Mouse (Mus musculus) ovary, postnatal 36 days (tissue): ENCODE measurements around the gene Cyth4.

Experiments
- DNase-seq: peaks from one replicate; pipeline ENCODE4 v3.0.0; 2022; ENCODE audit warnings: low spot score, mixed read lengths

The Cyth4 gene

DNA sequence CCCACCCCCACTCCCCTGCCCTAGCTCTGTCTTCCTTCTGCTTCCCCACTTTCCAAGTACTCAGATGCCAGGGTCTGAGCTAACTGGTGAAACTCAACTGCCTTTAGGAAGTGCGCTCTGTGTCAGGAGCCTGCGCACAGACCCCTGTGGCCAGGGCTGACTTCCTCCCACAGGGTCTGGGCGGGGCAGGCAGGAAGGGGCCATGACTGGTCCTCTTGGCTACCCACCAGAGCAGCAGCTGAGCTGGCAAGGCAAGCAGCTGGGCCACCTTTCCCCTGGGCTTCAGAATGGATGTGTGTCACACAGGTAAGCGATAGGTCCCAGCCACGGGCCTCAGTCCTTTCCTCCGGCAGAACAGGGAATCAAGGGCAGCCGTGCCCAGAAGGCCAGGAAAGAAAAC, at the start of gene Cyth4:
Gene Cyth4, plus strand, starts transcription at position 134 of the 400 bp plus-strand sequence.
- no peak for DNase-seq

DNA sequence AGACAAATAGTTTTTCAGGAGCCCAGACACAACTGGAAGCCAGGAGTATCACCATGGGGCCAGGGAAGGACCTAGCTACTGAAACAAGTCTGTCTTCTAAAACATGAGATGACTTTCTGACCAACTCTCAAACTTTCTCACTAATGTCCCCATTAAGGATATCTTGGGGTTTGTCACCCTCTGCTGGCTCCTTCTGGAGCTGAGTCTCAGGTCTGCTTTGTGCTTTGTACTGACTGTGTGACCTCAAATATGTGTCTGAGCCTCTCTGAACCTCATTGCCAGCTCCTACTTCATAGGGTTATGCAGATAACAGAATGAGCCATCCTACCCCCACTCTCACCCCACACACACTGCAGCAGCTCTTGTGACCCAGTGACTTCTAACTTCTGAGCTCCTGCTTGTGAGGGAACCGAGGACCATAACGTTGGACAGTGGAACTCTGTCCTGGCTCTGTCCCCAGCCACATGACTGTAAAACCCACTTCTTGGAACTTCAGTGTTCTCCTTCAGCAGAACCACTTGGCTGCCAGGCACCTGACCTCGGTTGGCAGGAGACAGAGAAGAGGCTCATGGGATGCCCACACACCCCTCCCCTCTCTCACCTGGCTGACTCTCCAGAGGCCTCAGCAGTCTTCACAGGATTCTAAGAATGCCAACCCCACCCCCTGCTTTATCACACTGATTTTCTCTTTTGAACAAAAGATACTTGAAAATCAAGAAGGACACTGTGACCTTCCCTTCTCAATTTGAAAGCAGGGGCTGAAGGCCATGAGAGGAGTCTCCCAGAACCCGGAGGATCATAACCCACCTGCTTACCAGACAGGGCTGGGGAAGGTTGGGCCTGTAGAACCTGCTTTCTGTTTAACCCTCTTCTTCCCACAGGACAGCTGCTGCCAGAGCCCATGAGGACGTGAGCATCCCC, 49.2 kb upstream of the Cyth4 start:
- DNase-seq = peak; percentile 42

DNA sequence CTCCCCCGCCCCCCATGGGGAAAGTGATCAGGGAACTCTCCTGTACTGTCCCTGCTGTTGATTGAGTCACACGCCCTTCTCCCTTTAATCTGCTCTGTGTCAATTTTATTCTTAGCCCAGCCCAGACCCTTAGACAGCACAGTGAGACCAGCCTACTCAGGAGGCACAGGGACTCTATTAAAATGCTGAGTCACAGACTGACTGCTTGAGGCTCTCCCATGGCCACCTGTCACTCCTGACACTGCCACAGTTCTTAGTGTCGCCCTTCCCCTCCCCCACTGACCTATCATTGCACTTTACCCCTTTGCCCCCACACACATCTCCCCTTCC, 48.5 kb upstream of the Cyth4 start:
- DNase-seq = no peak

DNA sequence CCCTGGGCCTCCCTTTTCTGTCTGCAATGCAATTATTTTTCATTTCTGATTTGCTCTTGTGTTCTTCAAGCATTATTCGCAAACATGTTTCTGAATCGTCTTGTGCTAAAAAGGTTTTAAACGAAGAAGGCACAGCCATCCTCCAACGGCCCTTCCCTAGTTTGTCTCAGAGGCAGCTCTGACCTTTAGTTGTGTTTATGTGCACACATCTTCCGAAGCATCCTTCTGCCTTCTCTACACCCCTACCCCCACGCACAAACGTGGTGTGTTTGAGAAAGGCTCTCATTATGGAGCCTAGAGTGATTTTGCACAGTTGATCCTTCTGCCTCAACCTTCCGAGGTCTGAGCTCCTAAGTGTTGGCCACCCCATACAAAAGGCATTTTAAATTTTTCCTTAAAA, 48.1 kb upstream of the Cyth4 start:
- DNase-seq = no peak

DNA sequence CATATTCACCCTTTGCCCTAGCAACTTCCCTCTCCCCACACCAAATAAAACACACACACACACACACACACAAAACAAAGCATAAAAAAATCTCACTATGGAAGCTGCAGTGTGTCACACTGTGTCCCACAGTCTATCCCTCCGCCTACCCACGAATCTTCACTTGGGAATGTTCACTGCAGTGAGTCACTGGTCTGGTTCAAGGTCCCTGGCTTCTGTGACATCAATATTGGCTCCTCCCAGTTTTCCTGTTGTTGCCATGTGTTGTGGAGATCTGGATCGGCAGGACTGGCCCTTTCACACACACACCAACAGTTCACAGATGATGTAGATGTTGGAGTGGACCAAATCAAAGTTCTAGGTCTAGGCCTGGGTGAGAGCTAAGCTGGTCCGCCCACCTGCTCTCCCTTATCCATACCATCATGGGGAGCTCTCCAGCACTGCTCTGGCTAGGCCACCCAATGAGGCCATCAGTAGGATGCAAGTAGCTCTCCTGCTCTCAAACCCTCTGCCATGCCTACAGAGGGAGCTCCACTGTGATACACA, 47.6 kb upstream of the Cyth4 start:
- no peak for DNase-seq

DNA sequence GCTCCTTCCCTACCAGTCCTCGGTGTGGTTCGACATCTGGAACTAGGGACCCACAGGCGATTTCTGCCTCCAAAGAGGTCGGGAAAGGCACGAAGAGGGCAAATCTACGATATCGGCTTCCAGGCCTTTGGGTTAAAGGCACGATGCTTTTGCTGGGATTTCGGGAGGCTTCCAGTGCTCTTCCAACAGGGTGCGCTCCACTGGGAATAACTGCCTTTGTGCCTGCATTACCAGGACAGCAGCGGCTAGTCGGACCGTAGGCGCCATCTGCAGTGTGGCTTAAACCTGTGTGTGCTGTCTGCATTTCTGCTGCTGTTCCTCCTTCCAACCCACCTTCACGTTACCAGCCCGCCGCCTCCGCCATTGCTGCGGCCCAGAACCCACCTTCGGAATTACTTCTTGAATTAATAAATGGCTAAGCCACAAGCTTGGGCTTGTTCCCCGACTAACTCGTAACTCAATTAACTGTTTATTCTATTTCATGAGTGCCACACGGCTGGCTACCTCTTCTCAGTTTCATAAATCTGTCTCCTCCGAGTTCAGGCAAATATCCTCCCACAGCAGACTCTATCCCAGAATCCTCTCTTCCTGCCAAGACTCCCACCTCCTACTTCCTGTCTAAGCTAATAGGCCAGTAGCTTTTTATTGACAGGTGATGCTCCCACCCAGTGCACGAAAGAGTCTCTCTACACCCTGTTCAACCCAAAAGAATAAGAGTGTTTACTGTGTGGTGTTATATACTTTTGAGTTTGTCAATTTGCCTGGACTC, 42.1 kb upstream of the Cyth4 start:
- DNase-seq = no peak

DNA sequence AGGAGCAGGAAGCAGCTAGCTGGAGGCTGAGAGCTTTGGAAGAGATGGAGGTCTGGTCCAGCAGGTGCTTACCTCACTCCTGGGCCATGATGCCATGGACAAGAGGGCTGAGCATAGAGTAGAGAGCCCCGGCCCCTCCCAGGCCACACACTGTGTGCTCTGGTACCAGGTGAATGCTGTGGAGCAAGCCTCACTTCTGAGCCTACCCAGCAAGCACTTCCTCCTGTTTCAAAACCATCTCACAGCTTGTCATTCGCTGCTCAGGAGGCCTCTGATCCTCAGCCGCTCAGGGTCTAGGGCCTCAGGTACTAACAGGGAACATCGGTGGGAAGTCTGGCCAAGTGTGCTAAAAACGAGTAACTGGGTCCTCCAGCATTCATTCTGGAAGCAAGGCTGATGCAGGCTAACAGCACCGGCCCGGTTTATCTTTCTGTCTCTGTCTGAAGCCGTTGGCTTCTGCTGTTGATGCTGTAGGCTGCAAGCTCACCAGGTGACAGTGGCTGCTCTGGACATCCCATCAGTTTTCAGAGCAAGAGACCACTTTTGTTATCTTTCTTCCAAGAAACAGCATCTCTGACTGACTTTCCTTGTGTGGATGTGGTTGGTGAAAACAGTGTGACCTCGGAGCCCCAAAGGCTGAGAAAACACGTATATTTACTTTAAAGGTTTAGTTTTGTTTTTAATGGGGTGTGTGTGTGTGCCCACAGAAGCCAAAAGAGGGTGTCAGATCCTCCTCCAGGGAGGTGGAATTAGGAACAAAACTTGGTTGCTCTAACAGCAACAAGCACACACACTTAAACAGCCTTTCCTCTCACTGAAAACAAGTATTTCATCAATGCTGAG, 38.9 kb upstream of the Cyth4 start:
- no peak for DNase-seq

DNA sequence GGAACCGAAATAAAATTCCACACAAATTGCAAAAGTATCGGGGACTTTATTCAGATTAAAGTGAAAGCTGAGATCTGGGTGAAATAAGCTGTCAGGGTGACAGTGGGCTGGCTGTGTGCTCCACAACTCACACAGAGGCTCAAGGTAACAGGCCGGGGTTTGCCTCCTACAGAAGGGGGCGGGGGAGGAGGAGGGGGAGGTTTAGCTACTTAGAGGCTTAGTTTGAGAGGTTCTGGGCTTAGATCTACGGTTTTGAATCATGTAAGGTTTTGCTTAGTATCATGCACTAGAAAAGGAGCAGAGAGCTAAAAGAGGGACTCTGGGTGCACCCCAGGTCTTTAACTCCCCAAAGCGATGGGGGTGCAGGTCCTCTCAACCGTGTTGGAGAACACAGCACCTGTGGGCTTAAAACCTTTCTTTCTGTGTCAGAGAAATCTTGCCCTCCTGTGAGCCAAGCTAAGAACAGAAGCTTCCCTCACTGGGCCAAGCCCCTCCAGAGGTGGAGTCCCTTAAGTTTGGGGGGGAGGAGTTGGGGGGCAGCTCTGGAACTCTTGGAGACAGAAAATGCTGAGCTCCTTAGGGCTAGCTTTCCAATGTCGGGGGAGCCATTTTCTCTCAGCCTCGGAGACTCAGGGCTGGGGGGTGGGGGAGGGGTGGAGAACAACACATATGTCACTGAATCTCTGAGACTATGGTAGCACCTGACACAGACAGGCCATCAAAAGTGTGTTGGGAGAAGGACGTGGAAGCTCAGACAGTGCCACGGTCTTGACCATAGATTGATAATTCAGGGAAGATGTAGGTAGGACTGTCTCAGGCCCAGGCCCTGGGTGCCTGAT, 37.5 kb upstream of the Cyth4 start:
- no peak for DNase-seq

DNA sequence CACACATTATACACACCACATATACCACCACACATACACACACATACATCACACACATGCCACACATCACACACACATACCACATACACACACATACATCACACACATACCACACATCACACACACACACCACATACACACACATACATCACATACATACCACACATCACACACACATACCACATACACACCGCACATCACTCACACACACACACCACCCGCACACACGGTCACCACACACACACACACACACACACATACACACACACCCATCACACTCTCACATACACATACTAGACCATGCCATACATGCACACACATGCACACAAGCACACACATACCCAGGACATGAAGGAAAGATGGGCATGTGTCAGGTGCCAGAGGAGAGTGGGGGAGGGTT, 33.5 kb upstream of the Cyth4 start:
- DNase-seq = no peak

DNA sequence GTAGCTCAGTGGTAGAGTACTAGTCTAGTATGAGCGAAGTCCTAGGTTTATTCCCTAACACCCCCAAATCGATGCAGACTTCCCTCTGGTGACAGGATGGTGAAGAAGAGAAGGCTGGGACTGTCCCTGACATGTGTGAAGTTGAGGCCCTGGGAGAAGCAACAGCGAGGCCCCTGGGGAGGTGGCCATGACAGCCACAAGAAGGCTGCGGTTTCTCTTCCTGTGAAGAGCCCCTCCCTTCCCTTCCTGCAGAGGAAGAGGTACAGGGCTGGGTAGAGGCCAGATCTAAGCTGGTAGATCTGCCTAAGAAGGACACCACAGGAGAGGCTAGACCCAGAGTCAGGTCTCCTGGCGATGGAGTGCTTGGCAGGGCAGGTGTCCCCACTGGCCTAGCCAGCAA, 32.9 kb upstream of the Cyth4 start:
- DNase-seq = no peak

DNA sequence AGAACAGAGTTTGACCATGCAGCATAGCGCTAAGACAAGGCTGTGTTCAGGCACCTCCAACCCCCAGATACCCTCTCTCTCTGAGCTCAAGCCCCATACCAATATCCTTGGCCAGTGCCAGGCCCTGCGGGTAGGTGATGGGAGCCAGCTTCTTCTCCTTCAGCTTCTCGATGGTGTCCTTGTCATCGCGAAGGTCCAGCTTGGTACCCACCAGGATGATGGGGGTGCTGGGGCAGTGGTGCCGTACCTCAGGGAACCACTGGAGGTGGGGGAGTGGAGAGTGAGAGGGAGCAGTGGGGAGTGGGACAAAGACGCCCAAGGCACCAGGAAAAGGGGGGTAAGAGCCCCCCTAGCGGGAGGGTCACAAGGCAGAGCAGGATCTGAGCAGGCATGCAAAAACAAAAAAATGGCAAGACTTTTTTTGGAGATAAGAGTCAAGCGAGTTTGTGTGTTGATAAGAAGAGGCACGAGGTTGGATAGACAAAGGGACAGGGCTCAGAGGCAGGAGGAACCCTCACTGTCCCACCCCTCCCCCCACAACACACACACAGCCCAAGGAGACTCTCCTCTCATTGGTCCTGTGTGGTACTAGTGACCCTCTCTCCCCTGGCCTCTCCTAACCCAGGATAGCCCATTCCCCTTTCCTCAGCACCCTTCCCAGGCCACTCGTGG, 31.9 kb upstream of the Cyth4 start:
- no peak for DNase-seq

DNA sequence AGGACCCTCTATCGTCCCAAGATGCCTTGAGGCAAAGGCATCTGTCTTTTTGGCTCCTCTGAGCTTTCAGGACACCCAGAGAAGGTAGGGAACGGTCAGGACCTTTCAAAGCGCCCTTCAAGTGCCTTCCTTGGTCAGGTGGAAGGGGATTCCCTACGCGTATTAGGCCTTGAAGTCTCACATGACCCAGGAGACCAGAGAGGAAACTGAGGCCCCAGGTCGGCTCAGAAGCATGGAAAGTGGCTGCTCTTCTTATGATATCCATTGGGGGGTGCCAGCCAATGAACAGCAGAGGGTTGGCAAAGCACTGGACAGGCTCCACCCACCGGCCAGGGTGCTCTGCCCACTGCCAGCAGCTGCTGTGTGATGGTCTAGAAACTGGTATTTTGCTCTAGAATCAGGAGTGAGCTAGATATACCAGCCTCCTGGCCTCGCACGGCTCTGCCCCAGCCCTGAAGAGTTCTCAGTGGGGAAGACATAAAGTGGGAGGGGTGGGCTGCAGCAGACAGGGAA, 29.2 kb upstream of the Cyth4 start:
- DNase-seq = no peak

DNA sequence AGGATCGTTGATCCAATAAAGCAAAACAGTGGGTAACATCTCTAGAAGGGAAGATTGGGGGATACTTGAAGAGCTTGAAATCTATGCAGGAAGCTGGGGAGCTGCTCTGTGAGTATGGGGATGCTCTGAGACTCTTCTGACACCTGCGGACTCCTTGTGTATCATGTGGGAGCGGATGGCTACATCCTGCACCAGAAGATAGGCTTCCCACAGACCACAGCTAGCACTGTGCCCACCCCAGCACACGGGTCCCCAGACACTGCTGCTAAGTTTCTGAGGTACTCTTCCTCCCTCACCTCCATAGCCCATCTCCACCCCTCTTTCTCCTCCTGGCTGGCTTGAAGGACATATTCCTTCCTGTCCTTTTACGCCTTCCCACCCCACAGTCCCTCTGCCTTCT, 26.7 kb upstream of the Cyth4 start:
- no peak for DNase-seq

DNA sequence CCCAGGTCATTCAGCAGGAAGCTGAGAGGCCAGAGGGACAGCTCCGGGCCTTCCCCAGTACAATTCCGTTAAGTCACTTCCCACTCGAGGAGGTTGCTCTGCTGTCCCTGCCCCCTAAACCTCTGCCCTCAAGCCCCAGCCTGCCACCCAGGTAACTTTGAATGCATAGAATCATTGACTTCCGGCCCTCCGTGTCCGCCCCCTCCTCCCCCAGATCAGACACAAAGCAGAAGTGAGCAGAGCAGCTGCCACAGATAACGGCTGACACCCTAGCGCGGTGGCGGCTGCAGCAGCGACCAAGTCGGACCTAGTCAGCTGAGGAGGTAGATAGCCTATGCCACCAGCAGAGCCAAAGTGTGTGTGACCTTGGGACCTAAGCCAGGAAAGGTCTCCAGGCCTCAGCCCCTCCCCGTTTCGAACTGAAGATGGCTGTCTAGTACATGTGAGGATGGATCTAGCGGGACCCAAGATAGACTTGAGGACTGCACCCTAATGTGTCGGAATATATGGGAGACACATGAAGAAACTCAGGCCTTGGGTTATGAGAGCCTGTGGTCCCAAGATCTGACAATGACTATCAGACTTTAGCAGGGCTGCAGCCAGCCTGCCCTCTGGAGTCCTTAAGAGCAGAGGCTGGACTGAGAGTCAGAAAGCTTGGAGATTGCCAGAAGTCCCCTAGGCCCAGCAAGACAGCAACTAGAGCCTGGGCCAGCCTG, 25.1 kb upstream of the Cyth4 start:
- DNase-seq = no peak

DNA sequence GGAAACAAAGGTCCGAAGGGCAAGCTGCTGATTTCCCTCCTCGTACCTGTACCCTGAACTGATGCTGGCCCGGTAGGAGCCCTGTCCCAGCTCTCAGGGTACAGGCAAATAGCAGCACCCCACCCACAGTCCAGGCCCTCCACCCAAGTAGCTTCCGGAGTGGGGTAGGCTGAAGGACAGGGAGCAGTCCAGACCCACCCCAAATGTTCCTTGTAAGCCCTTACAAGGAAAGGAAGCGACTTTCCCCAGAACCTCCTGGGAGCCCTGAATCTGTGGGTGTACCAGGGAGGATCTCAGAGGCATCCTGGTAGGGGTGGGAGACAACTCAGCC, 24.6 kb upstream of the Cyth4 start:
- no peak for DNase-seq

DNA sequence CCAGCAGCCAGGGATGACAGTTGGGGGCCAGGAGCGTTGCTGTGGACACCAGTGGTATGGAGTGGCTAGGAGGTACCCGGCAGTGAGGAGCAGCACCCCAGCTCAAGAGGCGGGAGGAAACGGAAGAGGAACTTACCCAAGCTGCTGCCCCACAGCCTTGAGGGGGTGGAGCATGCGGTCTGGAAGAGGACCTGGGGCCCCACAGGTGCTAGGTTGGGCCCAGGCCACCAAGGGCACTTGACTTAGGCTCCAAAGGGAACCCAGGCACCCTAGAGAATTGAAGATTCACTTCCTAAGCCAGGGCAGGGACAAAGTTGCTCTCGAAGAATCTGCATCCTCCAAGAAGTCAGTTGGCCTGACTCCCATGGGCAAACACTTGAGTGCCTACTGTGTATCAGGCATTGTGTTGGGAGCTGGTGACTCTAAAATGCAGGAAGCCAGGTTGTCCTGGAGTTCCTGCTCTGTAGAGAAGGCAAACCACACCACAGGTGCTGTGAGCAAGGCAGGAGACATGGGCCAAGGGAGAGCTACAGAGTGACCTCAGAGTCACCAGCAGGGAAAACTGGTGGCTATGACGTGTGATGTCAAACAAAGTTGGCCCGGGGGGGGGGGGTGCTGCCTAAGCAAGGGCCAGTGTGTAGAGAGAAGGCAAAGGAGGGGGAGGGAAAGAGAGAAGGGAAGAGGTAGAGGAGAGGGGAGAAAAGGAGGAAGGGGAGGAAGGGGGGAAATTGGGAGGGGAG, 24.0 kb upstream of the Cyth4 start, which contains the start of gene Rac2:
Gene Rac2, minus strand, starts transcription at position 126 of the 740 bp plus-strand sequence.
- DNase-seq = no peak

DNA sequence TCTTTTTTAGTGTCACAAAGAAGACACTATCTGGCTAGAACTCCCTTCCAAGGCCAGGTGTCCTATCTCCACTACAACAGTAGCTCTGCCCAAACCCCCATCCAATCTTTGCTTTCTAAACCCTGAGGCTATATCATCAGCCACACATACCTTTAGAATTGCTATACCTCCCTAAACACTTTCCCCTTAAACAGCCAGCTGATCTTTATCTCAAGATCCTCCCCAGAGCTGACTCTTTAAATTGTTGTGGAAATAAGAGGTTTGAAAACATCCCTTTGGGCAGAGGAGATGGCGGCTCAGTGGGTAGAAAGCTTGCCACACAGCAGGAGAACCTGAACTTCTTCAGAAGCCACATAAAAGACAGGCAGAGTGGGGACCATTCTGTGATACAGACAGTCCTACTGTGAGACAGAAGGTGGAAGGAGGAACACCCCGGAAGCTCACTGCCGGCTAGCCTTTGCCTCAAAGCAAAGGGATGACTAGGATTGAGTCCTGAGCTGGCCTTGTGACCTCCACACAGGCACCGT, 20.5 kb upstream of the Cyth4 start:
- DNase-seq = no peak

DNA sequence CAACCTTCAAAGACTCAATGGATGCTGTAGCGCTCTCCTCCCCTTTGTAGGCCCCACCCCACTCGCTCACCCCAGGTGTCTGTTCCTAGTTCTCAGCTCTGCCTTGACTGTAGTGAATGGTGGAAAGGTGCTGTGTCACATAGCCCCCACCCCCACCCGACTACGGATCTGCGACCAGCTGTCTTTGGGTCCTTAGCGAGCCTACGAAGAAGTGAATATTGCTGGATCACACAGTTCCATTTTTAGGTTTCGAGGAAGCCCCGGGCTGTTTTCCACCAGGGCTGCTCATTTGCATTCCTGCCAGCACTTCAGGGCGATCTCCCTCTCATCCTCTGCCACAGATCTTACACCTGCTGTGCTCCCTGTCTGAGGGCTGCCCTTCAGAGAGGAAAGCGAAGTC, 13.5 kb upstream of the Cyth4 start:
- DNase-seq = no peak

DNA sequence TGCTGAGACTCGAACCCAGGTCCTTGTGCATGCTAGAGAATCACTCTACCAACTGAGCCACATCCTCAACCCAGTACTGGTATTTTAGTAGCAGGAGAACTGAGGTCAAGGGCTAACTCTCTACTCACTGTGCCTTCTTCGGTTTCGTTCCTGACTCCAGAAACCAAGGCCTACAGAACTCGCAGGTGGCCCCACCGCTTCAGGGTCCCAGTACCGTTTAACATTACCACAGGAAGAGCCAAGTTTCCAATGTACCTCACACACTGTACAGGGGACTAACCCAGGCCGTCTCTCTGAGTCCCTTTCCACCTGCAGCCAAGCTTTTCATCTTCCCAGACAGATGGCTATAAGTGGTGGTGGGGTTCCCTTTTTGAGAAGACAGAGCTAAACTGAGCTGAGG, 11.4 kb upstream of the Cyth4 start:
- DNase-seq = no peak
